Mouse (Mus musculus) kidney, postnatal 36 days (tissue): ENCODE results near the gene Stx6.
"Not testable (repeated sequence)": the region's sequence is repeated elsewhere in the genome, so short reads cannot be mapped to it uniquely, and the experiment has no call there.

ENCODE experiments used
- DNase-seq, 2 experiments: peaks; one replicate each; pipeline ENCODE4 v3.0.0; 2021 to 2022; ENCODE audit warnings: mixed read lengths in 2 of 2

Gene Stx6

DNA sequence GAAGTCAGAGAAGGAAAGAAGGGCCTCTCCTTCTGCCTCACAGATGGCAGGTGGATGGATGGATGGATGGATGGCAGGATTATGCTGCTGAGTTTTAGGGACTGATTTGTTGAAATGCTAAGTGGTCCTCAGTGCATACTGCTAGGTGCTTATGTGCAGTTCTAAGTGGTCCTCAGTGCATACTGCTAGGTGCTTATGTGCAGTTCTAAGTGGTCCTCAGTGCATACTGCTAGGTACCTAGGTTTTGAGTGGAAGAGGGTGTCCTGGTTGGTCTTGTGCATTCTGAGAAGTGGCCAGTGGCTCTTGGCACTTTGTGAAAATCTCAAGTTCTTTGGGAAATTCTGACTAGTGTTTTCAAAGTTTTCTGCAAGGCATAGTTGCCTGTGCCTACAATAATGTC lies 11.4 kb downstream of the Stx6 start:
- no peak for DNase-seq

DNA sequence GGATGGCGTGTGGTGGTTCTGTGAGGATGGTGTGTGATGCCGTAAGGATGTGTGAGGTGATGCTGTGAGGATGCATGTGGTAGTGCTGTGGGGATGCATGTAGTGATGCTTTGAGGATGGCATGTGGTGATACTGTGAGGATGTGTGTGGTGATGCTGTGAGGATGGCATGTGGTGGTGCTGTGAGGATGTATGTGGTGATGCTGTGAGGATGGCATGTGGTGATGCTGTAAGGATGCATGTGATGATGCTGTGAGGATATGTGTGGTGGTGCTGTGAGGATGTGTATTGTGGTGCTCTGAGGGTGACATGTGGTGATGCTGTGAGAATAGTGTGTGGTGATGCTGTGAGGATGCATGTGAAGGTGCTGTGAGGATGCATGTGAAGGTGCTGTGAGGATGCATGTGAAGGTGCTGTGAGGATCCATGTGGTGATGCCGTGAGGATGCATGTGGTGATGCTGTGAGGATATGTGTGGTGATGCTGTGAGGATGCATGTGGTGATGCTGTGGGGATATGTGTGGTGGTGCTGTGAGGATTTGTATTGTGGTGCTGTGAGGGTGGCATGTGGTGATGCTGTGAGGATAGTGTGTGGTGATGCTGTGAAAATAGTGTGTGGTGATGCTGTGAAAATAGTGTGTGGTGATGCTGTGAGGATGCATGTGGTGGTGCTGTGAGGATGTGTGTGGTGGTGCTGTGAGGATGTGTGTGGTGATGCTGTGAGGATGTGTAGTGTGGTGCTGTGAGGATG lies 14.6 kb downstream of the Stx6 start:
- no peak for DNase-seq

DNA sequence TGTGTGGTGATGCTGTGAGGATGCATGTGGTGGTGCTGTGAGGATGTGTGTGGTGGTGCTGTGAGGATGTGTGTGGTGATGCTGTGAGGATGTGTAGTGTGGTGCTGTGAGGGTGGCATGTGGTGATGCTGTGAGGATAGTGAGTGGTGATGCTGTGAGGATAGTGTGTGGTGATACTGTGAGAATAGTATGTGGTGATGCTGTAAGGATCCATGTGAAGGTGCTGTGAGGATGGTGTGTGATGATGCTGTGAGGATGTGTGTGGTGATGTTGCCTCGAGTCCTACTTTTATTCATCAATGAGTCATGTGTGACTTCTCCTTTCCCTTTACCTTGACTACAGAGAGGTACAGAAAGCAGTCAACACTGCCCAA lies 15.1 kb downstream of the Stx6 start:
- DNase-seq: not testable (repeated sequence)

DNA sequence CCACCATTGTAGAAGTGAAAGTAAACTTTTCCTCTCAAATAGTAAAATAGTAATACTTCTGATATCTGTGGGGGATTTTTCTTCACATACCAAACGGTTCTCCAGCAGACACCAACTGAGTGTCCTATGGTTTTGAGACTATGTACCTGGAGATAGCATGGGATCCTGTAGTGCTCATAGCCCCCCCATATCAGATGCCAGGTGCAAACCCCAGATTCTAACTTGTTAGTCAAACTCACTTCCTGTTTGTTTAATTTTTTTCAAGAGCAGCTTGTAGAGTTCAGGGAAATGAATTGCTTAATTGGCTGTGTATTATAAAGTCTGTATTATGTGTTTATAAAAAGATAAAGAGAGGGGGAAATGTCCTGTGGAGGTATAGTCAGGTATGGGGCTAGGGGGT lies 15.9 kb downstream of the Stx6 start:
- DNase-seq: no peak

DNA sequence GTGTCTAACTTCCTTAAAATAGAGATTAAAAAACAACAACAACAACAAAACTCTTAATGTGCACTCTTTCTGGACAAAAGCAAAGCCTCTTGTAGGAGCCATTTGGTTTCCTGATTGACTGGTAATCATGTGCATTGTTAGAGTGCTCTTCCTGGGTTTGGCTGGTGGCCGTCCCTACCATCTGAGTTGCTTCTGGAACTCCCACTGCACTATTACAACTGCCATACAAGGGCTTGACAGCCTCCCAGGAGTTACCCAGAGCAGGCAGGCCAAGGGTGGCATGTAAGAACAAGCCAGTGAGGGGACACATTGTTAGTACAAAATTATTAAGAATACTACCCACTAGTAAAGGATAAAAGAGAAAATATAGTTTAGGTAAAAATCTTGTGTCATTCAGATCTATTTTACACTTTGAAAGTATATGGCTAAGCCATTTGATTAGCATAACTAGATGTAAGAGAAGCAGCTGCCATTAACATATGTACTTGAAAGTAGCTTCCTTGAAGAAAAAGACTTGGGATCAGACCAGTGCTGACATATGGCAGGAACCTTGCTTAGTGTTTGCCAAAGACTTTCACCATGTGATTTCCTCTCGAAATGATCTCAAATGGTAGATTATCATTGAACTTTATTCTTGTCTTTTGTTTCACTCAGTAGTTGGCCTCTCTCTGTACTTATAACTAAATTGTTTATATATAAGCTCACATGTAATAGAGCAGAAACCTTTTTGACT lies 19.8 kb downstream of the Stx6 start:
- DNase-seq: no peak

DNA sequence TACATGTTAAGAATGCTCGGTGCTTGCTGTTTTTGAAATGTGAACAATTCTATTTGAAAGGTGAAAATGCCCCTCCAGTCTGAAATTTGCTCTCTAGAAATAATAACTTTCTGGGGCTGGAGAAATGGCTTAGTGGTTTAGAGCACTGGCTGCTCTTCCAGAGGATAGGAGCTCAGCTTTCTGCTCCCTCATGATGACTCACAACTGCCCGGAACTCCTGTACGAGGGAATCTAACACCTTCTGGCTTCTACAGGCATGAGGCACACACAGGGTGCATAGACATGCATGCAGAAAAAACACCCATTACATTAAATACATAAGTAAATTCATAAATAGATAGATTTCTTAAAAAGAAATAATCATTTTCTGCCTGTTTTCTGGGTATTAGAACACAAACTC lies 25.7 kb downstream of the Stx6 start:
- DNase-seq: no peak

DNA sequence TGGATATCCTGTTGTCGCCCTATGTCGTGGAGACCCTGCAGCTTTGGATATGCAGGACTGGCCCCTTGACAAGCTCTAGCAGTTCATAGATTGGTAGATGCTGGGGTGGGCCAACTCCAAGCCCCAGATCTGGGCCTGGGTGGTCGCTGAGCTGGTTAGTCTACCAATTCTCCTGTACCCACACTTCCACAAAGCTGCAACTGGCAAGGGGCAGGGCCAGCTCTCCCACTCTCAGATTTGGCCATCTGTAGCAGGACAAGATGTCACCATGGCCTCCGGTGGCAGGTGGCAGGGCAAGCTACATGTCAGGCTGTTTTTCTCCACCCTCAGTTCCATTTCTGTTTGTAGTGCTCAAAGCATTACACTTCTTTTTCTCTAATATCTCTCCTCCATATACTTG lies 30.1 kb downstream of the Stx6 start:
- no peak for DNase-seq

DNA sequence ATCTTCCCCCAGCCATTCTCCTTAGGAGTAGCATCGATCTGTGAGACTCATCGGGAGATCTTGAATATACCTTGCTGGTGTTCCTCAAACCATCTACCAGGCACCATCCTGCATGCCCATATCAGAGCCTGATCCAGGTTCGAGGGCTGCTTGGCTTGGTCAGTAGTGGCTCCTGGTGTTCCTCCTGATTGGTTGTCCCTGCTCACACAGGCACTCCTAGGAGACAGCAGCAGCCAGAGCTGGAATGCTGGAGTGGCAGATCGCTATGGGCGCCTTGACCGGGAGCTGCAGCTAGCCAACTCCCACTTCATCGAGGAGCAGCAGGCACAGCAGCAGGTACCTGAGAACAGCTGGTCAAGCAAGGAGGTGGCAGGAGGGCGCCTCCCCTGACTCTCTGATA lies 32.7 kb downstream of the Stx6 start:
- DNase-seq: no peak

DNA sequence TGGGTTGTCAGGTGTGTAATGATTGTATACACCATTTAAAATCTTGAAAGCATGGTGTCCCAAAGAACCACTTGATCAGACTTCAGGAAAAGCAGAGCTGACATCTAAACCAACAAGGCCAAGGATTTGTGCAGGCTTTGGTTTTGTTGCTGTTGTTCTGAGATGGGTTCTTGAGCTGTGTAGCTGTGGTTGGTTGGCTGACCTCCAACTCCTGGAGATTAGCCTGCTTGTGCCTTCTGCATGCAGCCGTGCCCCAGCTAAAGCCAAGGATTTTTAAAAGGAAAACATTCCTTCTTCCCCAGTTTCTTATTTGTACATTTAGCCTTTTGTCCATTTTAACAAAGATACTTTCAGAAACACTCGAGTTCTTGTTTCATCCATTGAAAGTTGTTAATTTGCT lies 33.2 kb downstream of the Stx6 start:
- no peak for DNase-seq

DNA sequence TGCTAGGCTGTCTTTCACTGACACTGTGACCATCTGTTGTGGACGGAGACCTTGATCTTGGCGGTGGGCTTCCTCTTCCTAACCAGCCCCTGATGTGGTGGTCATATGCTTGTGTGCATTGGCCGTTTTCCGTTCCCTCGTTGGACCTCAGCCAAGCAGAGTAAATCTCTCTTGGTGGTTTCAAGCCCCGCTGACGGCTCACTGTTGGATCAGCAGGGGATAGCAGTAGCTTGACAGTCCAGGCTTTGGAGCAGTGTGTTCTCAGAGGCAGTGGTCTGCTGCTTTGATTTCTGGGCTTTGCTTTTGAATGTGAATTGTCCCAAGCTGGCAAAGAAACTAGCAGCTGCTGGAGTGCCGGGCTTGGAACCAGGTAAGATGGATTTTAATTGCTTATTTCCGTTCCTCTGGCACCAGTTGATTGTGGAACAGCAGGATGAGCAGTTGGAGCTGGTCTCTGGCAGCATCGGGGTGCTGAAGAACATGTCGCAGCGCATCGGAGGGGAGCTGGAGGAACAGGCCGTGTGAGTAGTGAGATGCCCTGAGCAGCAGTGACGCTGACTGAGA lies 34.4 kb downstream of the Stx6 start:
- DNase-seq: no peak

DNA sequence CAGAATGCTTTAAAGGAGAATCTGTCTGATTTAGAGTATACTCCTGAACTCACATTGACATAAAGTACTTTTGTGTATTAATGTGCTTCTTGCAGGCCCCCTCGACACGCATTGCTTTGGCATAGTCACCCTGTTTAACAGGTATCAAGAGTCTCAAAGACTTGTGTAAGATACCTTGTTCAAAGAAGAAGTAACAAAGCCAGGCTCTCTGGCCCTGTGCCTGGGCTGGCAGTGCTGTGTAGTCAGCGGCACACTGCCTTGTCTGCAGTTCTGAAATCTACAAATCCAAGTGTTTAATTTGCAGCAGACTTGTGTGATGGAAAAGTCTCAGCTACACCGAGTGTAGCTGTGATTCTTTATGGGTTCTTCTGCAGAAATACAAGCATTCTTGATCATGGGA lies 38.2 kb downstream of the Stx6 start:
- no peak for DNase-seq

DNA sequence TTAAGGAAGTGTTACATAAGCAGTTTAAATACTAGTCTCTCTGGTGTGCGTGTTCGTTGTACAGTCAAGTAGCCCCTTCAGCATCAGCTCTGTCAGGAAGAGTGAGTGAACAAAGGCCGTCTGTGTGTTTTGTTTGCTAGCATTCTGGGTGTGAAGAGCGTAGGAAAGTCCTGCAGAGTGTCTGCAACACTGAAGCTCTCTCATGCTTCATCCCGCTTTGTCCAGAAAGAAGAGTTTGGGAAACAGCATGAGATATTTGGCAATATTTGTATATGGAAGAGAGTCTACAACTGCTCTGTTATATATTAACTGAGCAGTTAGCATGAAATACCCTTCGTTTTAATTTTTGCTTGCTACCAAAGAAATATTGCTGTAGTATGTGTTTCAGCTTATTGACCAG lies 41.0 kb downstream of the Stx6 start:
- no peak for DNase-seq

DNA sequence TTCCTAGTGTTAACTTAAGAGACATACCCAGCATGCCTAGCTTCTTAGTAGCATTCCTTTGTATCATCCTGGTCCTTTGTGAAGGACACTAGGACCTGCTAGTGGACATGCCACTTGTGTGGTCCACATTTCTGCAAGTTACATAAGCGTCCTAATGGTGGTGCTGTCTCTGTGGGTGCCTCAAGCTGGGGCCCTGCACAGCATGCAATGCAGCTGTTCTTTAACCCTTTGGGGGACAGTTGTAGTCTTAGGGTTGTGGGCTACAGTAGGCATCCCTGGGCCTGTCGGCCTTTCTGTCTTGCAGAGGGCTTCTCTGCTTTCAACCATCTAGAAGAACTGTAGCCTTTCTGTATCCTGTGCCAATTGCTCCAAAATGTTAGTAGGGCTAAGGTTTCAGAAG lies 42.5 kb downstream of the Stx6 start:
- no peak for DNase-seq

DNA sequence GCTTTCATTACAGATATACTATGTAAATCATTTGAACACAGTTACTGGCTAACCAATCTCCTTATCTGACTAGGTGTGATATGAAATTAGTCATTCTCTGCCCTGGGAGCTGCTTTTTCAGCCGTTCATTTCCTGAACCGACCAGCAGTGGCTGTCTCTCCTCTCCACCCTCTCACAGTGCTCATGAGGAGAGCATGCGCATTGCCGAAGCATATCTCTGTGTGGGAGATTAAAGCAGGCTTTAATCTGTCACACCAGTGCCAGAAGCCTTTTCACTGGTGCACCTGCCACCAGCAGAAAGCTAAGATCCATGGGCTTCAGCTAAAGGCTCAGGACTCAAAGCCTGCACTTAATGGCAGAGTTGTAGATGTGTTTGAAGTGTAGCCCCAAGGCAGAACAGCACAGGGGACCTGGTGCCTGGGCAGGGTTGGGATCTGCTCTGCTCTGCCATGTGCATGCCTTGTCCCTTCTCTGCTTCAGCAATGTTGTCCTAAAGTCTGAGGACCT lies 42.9 kb downstream of the Stx6 start:
- DNase-seq: no peak

DNA sequence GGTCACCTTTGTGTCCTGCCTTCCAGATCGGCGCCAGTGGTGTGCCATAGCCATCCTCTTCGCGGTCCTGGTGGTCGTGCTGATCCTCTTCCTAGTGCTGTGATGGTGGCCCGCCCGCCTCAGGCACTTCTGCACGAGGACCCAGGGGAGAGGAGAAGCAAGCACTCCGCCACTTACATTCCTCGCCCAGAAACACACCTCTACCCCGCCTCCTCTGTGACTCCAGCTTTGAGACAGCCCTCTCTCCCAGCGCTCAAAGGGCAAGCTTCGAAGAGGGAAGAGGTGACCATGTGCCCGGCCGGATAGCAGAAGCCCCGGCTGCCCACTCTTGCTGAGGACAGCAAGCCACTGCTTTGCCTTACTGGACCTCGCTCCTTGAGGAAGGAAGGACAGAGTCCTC lies 43.4 kb downstream of the Stx6 start:
- DNase-seq: peak; percentile 77 to 82

DNA sequence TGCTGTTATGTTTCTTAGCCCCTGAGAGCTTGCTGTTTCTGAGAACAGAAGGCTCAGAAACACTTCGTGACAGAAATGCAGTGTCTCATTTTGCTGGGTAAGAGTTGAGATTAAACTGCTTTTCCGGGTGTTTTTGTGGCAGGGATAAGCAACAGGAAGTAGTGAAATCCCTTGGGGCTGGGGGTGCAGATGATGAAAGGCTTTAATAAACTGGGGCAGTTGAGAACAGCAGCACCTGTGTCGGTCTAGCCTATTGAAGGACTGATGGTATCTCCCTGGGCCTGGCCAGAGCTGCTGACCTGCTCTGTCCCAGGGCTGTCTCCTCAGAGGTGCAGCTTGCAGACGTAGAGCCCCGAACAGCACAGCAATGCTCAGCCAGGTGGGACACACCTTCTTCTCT lies 44.0 kb downstream of the Stx6 start:
- DNase-seq: peak in 1 of 2 experiments; percentile 11

DNA sequence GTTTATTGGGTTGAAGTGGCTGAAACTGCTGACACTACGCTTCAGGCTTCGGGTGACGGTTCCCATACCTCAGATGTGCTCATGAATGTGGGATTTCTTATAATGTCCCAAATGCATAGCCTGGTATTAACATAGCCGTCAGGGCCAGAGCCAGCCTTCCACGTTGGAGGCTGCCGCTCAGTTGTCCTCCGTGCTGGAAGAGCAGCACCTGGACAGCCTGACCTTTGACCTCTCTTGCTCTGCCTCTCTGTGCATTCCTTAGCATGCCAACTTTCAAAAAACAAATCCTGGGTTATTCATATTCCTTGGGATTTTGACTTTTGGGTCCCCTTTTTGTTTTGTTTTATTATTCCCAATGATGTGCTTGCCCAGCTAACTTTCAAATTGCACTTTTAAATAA lies 44.6 kb downstream of the Stx6 start:
- peak in 1 of 2 experiments; percentile 37 for DNase-seq

DNA sequence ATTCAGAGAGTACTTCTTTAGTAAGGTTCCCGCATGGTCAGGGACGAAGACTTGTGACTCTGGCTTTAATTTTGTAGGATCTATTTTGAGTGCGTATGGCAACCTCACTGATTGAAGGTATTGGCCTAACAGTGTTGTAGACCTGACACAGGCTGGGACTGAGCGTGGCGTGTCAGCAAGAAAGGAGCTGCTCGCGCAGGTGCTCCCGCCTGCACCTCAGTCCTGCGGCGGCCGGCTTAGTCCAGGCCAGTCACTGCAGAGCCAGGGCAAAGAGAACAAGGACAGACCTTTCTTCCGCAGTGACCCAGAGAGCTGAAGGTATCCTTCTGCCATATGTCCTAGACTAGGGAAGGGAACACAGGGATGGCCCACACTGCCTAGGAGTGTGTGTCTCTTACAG lies 45.4 kb downstream of the Stx6 start:
- DNase-seq: peak in 1 of 2 experiments; percentile 8

DNA sequence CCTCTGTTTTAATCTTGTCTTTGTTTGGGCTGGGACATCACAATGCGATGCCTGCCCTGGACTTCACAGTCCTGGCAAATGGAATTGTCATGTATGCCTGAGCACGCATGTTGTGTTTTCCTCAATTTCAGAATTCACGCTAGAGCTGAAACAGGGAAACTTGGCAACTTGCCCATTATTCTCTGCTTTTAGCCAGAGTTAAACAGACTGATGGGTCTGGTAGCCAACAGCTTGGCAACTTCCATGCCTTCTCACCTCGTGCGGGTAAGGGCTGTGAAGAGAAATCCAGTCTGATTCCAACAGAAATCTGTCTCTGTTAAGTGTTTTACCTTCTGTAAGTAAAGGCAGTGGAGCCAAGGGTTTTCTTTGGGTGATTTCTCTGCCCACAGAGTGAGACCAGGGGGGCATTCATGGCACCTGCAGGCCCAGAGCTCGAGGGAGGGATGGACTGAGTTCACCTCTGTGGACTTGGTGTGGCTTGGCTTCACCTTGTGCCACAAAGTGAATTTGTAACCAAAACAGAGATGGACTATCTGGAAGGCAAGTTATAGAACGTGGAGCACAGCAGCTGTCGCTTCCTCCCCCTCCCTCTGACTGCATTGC lies 46.1 kb downstream of the Stx6 start:
- peak; percentile 44 to 53 for DNase-seq

DNA sequence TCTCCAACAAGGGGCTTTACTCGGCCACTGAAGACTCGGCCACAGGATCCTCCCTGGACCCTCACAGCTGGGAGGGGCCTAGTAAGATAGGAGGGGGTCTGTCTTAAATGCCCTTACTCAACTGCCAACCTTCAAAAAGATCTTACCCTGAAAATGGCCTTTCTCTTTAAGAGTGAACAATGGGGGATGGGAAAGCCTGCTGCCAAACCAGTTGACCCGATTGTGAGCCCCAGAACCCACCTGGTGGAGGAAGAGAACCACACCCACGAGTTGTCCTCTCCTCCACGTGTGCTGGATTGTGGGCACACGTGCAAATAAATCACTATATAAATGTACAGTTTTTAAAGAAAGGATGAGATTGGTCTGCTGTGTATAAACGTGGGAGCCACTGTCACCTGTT lies 46.8 kb downstream of the Stx6 start:
- DNase-seq: no peak

DNA sequence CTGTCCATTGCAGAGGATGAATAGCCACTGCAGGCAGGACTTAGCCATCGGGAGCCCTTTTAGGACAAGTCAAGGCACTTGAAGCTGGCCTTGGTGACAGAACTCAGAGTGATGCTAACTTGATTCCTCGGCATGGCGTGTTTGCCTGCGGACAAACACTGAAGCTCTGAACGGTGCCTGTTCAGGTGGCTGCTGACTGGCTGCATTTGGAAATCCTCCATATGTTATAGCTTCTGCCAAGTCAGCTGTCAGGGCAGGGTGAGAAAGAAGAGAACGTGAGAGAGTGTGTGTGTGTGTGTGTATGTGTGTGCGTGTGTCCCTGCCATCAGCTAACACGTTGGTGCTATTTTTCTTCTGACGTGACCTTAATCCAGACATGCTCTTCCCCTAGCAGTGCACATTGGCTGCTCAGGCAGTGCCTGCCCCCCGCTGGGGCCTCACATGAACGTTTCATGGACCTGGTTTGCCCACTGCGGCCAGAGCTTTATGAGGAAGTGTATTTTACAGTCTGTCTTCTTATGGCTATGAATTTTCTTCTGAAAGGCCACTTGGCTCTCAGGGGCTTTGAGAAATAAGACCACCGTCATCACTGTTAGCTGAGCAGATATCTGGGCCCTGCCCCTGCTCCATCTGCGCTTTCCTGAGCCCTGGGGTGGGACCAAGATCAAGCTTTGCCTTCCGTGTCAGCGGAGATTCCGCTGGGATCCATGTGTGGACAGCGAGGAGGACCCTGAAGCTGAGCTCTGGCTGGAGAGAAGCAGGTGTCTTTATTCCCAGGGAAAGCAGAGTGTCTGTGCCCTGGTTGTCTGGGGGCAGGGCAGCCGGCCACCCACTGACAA lies 47.5 kb downstream of the Stx6 start:
- peak in 1 of 2 experiments; percentile 14 for DNase-seq

DNA sequence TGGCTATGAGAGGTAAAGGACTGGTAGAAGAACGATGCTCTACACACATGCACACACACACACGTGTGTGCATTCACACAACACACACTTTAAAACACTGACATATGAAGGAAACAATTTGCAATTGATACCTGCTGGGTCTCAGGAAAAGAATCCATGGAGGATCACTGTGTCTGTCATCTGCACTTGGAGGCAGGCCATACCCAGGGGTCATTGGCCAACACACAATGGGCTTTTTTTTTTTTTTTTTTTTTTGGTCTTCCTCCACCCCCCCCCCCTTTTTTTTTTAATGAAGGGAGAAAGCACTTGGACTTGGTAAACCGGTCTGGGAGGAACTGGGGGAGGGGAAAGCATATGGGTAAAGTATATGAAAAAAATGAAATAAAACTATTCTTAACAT lies 49.3 kb downstream of the Stx6 start:
- DNase-seq: peak in 1 of 2 experiments; percentile 13
